Mouse (Mus musculus) liver, postnatal 0 days (tissue): ENCODE results near the gene Fxyd6. TPM values are rescaled to one million over a fixed set of nuclear protein-coding genes. Genes with fewer than 3 reads are reported as not detected.

Experiments used
- ATAC-seq: fragments of 200-750 bp; cut with Nextera tagmentation; 2 replicates; pipeline ENCODE4 v1.8.0; 2017; ENCODE audit warnings: mild to moderate bottlenecking, moderate library complexity
- DNase-seq: peaks from one replicate; pipeline ENCODE4 v3.0.0-alpha.2; 2016
- H3K27ac ChIP-seq: fragments of 300-500 bp; sonication (generic); 2 replicates; pipeline ENCODE4 v1.5.1; 2014; ENCODE audit warnings: antibody characterized with exemption, moderate library complexity, mild to moderate bottlenecking, low read depth
- H3K27me3 ChIP-seq: fragments of 300-500 bp; sonication (generic); 2 replicates; pipeline ENCODE4 v1.6.1; 2014; ENCODE audit warnings: low read length, control low read depth, mixed read lengths; ENCODE audit not compliant: insufficient read depth
- H3K36me3 ChIP-seq: fragments of 300-500 bp; sonication (generic); replicated peaks from 2 replicates; pipeline ENCODE4 v1.6.1; 2014; ENCODE audit warnings: mild to moderate bottlenecking, control low read depth, low read length, moderate library complexity, mixed read lengths; ENCODE audit not compliant: insufficient read depth
- H3K4me1 ChIP-seq: fragments of 300-500 bp; sonication (generic); 2 replicates; pipeline ENCODE4 v1.6.1; 2014; ENCODE audit warnings: antibody characterized with exemption, mild to moderate bottlenecking, control low read depth; ENCODE audit not compliant: insufficient read depth
- H3K4me2 ChIP-seq: fragments of 300-500 bp; sonication (generic); 2 replicates; pipeline ENCODE4 v1.6.1; 2014; ENCODE audit warnings: low read depth, mild to moderate bottlenecking, low read length, moderate library complexity, mixed read lengths
- H3K4me3 ChIP-seq: fragments of 300-500 bp; sonication (generic); 2 replicates; pipeline ENCODE4 v1.5.1; 2014; ENCODE audit warnings: low read depth, low read length
- H3K9ac ChIP-seq: fragments of 300-500 bp; sonication (generic); replicated peaks from 2 replicates; pipeline ENCODE4 v1.6.1; 2014; ENCODE audit warnings: mild to moderate bottlenecking, moderate library complexity
- H3K9me3 ChIP-seq: fragments of 300-500 bp; sonication (generic); 2 replicates; pipeline ENCODE4 v1.6.1; 2016; ENCODE audit warnings: mild to moderate bottlenecking, control low read depth, low read length, mixed read lengths
- CTCF ChIP-seq: sonication (generic); IDR thresholded peaks from 2 replicates; pipeline ENCODE4 v1.5.1; 2016; ENCODE audit warnings: antibody characterized with exemption, low read depth
- EP300 ChIP-seq: IDR thresholded peaks from 2 replicates; pipeline ENCODE4 v1.6.1; 2016; ENCODE audit warnings: antibody characterized with exemption, low read depth, mild to moderate bottlenecking
- WGBS: fragments of 180-500 bp; shearing (Covaris S2); extraction: QIAGEN DNeasy Blood & Tissue Kit; methylation state at CpG from one replicate; pipeline ENCODE4 v1.1.7; 2014; ENCODE audit not compliant: insufficient replicate concordance; 5-methylcytosine and 5-hydroxymethylcytosine counted together
- polyA plus RNA-seq: library from polyadenylated mRNA; unstranded; fragments of >200 nt; fragmentation: Nextera tagmentation; extraction: Ambion mirVana; gene quantifications from 2 replicates; pipeline ENCODE4 v1.2.1, GENCODE M21; 2015

Gene Fxyd6
- polyA plus RNA-seq, 1 experiment from 2014 or later = 1.5 TPM

DNA sequence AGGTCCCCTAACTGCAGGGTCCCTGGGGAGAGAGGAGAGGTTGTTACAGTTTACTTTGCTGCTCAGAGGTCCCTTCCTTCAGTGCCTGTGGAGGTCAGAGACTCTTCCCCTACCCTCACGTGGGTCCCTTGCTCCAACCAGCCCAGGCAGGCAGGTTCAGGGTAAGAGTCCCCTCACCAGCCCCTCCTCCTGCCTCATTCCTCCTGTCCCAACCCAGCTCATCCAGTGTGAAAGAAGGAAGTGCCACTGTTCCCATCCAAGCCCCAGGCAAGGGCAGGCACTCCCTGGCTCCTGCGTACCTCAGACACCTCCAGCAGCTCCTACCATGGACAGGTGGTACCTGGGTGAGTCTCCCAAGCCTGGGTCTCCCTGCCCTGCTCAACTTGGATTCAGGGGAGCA is 33.0 kb downstream of the Fxyd6 start:
- no peak overlapping the region for H3K27ac ChIP-seq
- WGBS = 27% methylated on average over 2 of the region's 2 CpGs
- ATAC-seq = no peak
- DNase-seq = no peak
- TF ChIP-seq EP300 = no peak
- TF ChIP-seq CTCF = no peak
- no peaks in the 10 kb centered on the region for H3K36me3 ChIP-seq
- 0 out of 2 replicates have a peak, but pooled peaks cover under 1% of the 10 kb centered on the region for H3K4me1 ChIP-seq
- H3K9ac ChIP-seq = no peak overlapping the region
- H3K27me3 ChIP-seq = peaks cover 5% of the 10 kb centered on the region; the same call in 1 of the 2 replicates
- no peaks in the 10 kb centered on the region for H3K9me3 ChIP-seq
- no peak overlapping the region for H3K4me3 ChIP-seq
- H3K4me2 ChIP-seq = no peak overlapping the region

DNA sequence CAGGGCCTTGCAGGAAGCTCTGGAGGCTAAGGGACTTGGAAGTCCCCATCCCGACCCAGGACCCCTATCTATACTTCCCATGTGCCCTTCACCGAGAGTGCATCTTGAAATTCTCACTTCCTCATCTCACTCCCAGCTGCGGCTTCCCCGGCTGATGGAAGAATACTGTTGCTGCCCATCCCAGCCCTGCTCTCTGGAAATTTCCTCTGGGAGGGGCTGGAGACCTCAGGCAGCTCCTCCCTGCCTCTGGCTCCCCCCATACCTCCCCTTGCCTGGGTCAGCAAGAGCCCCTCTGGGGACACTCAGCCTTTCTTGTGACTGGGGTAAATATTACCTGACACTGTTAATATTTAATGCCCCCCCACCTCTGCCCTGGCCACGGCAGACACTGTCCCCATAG is 35.7 kb downstream of the Fxyd6 start:
- Histone ChIP-seq H3K27me3 (peaks cover 8% of the 10 kb centered on the region; the same call in 1 of the 2 replicates), H3K27ac (no peak overlapping the region), H3K4me1 (0 out of 2 replicates have a peak, but pooled peaks cover 3% of the 10 kb centered on the region), H3K4me2 (no peak overlapping the region), H3K36me3 (no peaks in the 10 kb centered on the region), H3K9ac (no peak overlapping the region), H3K9me3 (no peaks in the 10 kb centered on the region), H3K4me3 (no peak overlapping the region)
- 30% methylated on average over 5 of the region's 5 CpGs for WGBS
- no peak for TF ChIP-seq CTCF
- TF ChIP-seq EP300 = no peak
- ATAC-seq (no peak), DNase-seq (no peak)

DNA sequence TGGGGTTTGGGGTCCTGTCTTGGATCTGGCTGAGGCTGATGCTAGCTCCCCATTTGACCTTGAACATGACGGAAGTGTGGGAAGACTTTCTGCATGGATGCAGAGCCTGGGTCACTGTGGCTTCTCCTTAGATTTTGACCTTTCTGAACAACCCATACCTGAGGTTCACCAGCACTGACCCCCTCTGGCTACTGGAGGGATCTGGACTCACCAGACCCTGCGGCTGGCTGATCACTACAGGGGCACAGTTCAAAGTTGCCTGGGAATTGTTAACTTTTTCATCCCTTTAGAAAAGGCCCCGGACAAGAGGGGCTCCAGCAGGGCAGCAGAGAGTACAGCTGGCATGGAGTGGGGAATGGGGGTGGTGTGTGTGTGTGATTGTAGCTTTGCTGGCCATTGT is 36.8 kb downstream of the Fxyd6 start:
- ATAC-seq (no peak), DNase-seq (no peak)
- Histone ChIP-seq H3K9ac (no peak overlapping the region), H3K9me3 (no peaks in the 10 kb centered on the region), H3K4me2 (no peak overlapping the region), H3K36me3 (no peaks in the 10 kb centered on the region), H3K4me3 (no peak overlapping the region), H3K4me1 (peaks cover 3% of the 10 kb centered on the region; the same call in 1 of the 2 replicates), H3K27ac (no peak overlapping the region), H3K27me3 (peaks cover 8% of the 10 kb centered on the region; the same call in 1 of the 2 replicates)
- WGBS = 77% methylated on average over 3 of the region's 3 CpGs
- no peak for TF ChIP-seq CTCF
- no peak for TF ChIP-seq EP300

DNA sequence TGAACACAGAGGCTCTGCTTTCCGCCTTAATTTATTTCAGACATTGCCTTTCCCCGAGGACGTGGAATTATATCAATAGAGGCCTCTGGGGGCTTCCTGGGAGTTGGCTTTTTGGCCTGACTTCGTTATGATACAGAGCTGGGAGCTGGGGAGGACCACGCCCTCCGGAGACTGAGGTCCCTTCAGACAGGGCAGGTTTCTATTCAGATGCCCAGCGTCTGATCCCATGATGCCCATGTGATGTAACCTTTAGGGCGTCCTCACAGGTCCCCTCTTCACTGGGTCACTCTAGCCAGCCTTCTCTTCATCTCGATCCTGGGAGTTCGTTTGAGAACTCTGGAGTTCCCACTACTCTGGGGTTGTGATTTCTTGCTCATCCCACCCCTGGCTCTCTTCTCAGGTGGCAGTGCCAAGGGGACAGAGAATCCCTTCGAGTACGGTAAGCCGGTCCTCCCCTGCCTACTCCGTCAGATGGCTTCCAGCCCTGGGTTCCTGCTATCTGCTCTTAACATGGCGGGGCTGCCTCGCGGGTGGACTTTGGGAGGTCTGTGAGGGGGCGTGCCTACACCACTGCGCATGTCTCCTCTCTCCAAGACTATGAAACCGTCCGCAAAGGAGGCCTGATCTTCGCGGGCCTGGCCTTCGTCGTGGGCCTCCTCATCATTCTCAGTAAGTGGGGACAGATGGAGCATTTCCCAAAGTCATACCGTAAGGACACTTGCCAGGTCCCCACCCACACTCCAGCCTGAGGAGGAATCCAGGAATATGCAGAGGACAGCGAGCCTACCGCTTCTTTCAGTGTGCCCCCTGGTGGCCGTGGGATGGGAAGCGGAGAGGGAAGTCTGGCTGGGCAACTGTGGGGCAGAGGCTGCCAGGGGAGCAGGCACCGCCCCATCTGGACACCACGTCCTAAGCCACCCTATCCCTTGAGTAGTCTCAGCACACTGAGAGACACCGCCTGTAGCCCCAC is 38.0 kb downstream of the Fxyd6 start:
- Histone ChIP-seq H3K4me3 (0 out of 2 replicates have a peak overlapping the region, but pooled peaks have one; percentile 13), H3K4me2 (peak overlapping the region; percentile 55), H3K9ac (no peak overlapping the region), H3K4me1 (peaks cover 7% of the 10 kb centered on the region), H3K27me3 (0 out of 2 replicates have a peak, but pooled peaks cover 2% of the 10 kb centered on the region), H3K27ac (no peak overlapping the region), H3K36me3 (no peaks in the 10 kb centered on the region), H3K9me3 (no peaks in the 10 kb centered on the region)
- 38% methylated on average over 33 of the region's 33 CpGs for WGBS
- TF ChIP-seq CTCF = peak; percentile 78
- TF ChIP-seq EP300 = no peak
- ATAC-seq = peak; percentile 36; the same call in 1 of the 2 replicates
- DNase-seq = peak; percentile 73

DNA sequence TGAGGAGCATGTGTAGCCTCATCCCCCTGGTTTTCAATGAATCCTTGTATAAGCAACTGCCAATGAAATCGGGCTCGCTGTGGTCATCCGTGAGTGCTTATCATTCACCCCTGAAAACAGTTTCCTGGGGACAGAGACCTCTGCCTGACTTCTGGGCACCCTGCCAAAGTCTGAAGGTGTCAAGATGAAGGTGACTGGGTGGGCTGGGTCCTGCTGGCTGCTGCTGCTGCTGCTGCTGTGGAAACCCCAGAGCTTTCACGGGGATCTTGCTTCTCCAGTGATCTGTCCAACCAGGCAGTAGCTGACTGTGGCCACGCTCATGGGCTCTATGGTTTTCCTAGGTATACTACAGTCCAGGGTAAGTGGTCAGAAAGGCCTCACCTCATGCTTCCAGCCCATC is 40.2 kb downstream of the Fxyd6 start:
- Histone ChIP-seq H3K27me3 (0 out of 2 replicates have a peak, but pooled peaks cover 2% of the 10 kb centered on the region), H3K27ac (no peak overlapping the region), H3K4me3 (no peak overlapping the region), H3K36me3 (no peaks in the 10 kb centered on the region), H3K4me1 (peaks cover 7% of the 10 kb centered on the region), H3K9me3 (no peaks in the 10 kb centered on the region), H3K4me2 (no peak overlapping the region), H3K9ac (no peak overlapping the region)
- no peak for TF ChIP-seq EP300
- 61% methylated on average over 5 of the region's 5 CpGs for WGBS
- ATAC-seq (no peak), DNase-seq (no peak)

DNA sequence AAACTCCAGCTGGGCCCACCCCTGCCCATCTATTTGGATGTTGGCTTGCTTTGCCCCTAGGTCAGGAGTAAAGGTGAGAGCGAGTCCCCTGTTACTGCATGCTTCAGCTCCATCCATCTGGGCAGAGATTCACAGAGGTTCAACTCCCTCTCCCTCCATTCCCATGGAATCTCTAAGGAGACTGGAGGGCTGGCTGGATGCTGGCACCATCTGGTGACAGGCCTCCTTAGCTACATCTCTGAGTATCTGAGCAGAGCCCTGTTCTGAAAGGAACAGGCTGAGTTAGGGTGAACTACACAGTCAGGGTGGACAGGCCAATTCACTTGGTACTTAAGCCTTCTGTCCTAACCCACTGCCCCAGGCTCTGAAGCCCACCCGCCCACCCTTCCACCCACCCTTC is 40.6 kb downstream of the Fxyd6 start:
- ATAC-seq (no peak), DNase-seq (no peak)
- no peak overlapping the region for H3K9ac ChIP-seq
- H3K27me3 ChIP-seq = 0 out of 2 replicates have a peak, but pooled peaks cover 2% of the 10 kb centered on the region
- no peak for TF ChIP-seq CTCF
- TF ChIP-seq EP300 = no peak
- WGBS = 75% methylated on average over 2 of the region's 2 CpGs
- H3K36me3 ChIP-seq = no peaks in the 10 kb centered on the region
- H3K4me1 ChIP-seq = peaks cover 7% of the 10 kb centered on the region
- no peaks in the 10 kb centered on the region for H3K9me3 ChIP-seq
- no peak overlapping the region for H3K27ac ChIP-seq
- H3K4me3 ChIP-seq = no peak overlapping the region
- no peak overlapping the region for H3K4me2 ChIP-seq
